Mouse (Mus musculus) ES-Bruce4 (cell line): Measurements from ENCODE around the gene Hist1h2an. TPM values are rescaled to one million over a fixed set of nuclear protein-coding genes. Genes with fewer than 3 reads are reported as not detected.
"Not testable (repeated sequence)": the region's sequence is repeated elsewhere in the genome, so short reads cannot be mapped to it uniquely, and the experiment has no call there.

Experiments used
- H3K27ac ChIP-seq: 2 replicates; pipeline ENCODE4 v1.5.1; 2012; ENCODE audit warnings: low read length, inconsistent platforms; ENCODE audit not compliant: insufficient read depth
- H3K27me3 ChIP-seq: 2 replicates; pipeline ENCODE4 v1.6.1; 2012; ENCODE audit warnings: mild to moderate bottlenecking, low read length, inconsistent platforms; ENCODE audit not compliant: control insufficient read depth, poor library complexity, insufficient read depth, severe bottlenecking
- H3K36me3 ChIP-seq: 2 replicates; pipeline ENCODE4 v1.6.1; 2012; ENCODE audit warnings: inconsistent platforms, mild to moderate bottlenecking, low read length, moderate library complexity; ENCODE audit not compliant: control insufficient read depth, poor library complexity, insufficient read depth, severe bottlenecking
- H3K4me1 ChIP-seq: one replicate; pipeline ENCODE4 v1.8.1; 2011; ENCODE audit warnings: low read length; ENCODE audit not compliant: control insufficient read depth, insufficient read depth
- H3K4me3 ChIP-seq: 2 replicates; pipeline ENCODE4 v1.5.1; 2011; ENCODE audit warnings: low read depth, mild to moderate bottlenecking, low read length
- H3K9ac ChIP-seq: 2 replicates; pipeline ENCODE4 v1.6.1; 2012; ENCODE audit warnings: low read depth, mild to moderate bottlenecking, inconsistent platforms; ENCODE audit not compliant: poor library complexity, severe bottlenecking
- H3K9me3 ChIP-seq: replicated peaks from 2 replicates; pipeline ENCODE4 v1.6.1; 2012; ENCODE audit warnings: mild to moderate bottlenecking, low read length, inconsistent platforms; ENCODE audit not compliant: control insufficient read depth, poor library complexity, insufficient read depth, severe bottlenecking
- CTCF ChIP-seq: IDR thresholded peaks from one replicate; pipeline ENCODE4 v1.8.1; 2011; ENCODE audit warnings: low read depth, low read length
- EP300 ChIP-seq: IDR thresholded peaks from 2 replicates; pipeline ENCODE4 v1.6.1; 2011; ENCODE audit warnings: low read depth, low read length; ENCODE audit not compliant: insufficient read depth
- POLR2A ChIP-seq: IDR thresholded peaks from one replicate; pipeline ENCODE4 v1.8.1; 2011; ENCODE audit warnings: low read length; ENCODE audit not compliant: insufficient read depth
- polyA plus RNA-seq: library from polyadenylated mRNA; stranded (reverse); fragments of >200 nt; gene quantifications from 2 replicates; pipeline ENCODE4 v1.2.4, GENCODE M21; 2011; ENCODE audit warnings: low read depth; ENCODE audit not compliant: missing spikeins, insufficient read depth, insufficient read length

Hist1h2an gene
- polyA plus RNA-seq, 1 experiment: not detected

GRCm38 (mm10) chr13:21755707-21756106 is 31.3 kb downstream of the Hist1h2an start:
- no peaks in the 10 kb centered on the region for H3K9me3 ChIP-seq
- TF ChIP-seq EP300 (no peak), POLR2A (no peak), CTCF (no peak)
- H3K27ac ChIP-seq: no peak overlapping the region
- H3K4me3 ChIP-seq: no peak overlapping the region
- H3K36me3 ChIP-seq: no peaks in the 10 kb centered on the region
- H3K4me1 ChIP-seq: no peaks in the 10 kb centered on the region
- no peaks in the 10 kb centered on the region for H3K27me3 ChIP-seq
- H3K9ac ChIP-seq: no peak overlapping the region

DNA sequence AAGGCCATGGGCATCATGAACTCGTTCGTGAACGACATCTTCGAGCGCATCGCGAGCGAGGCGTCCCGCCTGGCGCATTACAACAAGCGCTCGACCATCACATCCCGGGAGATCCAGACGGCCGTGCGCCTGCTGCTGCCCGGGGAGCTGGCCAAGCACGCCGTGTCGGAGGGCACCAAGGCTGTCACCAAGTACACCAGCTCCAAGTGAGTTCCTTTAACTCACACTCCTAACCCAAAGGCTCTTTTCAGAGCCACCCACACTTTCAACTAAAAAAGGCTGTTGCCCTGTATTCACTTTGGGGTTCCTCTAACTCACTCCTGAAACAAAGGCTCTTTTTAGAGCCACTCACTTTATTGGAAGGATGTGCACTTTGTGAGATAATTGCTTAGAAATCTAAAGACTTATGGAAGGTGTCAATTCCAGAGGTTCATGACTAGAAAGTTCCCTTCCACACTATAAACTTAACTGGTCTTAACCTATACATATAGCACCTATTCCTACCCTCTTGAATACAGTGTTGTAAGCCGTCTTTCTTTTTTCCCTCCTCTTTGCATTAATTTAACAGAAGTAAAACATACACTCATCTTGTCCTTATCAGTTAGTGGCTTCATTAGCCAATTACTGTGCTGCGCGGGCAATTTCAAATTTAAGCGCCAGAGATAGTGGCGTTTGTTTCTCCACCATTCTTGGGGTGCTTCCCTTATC is 32.6 kb downstream of the Hist1h2an start:
- H3K9me3 ChIP-seq, H3K36me3 ChIP-seq, H3K27me3 ChIP-seq, H3K4me1 ChIP-seq: not testable (repeated sequence)
- Histone ChIP-seq H3K9ac (peak overlapping the region; percentile 90), H3K4me3 (peak overlapping the region; percentile 60), H3K27ac (peak overlapping the region; percentile 80)

DNA sequence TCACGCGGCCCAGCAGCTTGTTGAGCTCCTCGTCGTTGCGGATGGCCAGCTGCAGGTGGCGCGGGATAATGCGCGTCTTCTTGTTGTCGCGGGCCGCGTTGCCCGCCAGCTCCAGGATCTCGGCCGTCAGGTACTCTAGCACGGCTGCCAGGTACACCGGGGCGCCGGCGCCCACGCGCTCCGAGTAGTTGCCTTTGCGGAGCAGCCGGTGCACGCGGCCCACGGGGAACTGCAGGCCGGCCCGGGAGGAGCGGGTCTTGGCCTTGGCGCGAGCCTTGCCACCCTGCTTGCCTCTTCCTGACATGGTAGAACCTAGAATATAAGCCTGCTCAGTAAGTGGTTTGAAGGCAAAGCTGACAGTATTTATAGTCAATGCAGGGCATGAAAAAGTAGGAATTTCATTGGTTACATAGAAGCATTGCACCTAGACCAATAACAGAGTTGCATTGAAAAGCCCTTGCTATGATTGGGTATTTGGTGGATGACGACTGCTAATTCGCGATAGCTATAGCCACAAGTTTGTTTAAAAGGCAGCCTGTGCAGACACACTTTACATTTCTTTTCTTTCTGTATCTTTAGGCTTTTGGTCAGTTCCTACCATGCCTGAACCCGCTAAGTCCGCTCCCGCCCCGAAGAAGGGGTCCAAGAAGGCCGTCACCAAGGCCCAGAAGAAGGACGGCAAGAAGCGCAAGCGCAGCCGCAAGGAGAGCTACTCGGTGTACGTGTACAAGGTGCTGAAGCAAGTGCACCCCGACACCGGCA is 33.3 kb downstream of the Hist1h2an start, which contains the start of the genes Hist1h2ak and Hist1h2bn:
TSS of gene Hist1h2ak (minus strand) at position 304 of the 762 bp plus-strand sequence.
TSS of gene Hist1h2bn (plus strand) at position 600 of the 762 bp plus-strand sequence.
- Histone ChIP-seq H3K27ac (peak within 1 kb of the TSS; percentile 84), H3K9ac (peak within 1 kb of the TSS; percentile 90), H3K4me3 (peak within 1 kb of the TSS; percentile 74)
- not testable (repeated sequence) for H3K27me3 ChIP-seq, H3K36me3 ChIP-seq, H3K4me1 ChIP-seq, H3K9me3 ChIP-seq
- peak; percentile 71 for TF ChIP-seq POLR2A

DNA sequence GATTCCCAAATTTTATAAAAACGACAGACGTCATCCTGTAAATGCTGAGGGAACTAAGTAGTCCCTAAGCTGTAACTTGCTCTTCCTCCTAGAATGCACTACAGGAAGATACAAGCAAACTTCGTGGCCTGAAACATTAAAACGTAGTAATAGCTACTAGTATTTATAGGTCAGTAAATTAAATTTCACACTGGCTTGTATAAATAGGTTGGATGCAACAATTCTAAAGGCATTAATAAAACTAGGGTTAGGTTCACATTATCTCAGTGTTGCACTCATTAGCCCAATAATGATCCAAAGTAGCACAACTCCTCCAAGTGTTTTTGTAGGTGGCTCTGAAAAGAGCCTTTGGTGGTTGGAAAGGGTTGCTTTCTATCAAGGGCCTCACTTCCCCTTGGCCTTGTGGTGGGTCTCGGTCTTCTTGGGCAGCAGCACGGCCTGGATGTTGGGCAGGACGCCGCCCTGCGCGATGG is 33.9 kb downstream of the Hist1h2an start:
- Histone ChIP-seq H3K27ac (peak overlapping the region; percentile 84), H3K4me1 (no peaks in the 10 kb centered on the region), H3K36me3 (peaks cover 5% of the 10 kb centered on the region), H3K4me3 (peak overlapping the region; percentile 74), H3K9me3 (no peaks in the 10 kb centered on the region), H3K9ac (peak overlapping the region; percentile 73), H3K27me3 (no peaks in the 10 kb centered on the region)
- TF ChIP-seq POLR2A: no peak
- TF ChIP-seq EP300: no peak
- TF ChIP-seq CTCF: no peak

GRCm38 (mm10) chr13:21752356-21752755 is 34.7 kb downstream of the Hist1h2an start:
- Histone ChIP-seq H3K27ac (peak overlapping the region; percentile 61), H3K9ac (peak overlapping the region; percentile 73), H3K4me1 (no peaks in the 10 kb centered on the region), H3K4me3 (peak overlapping the region; percentile 12; the same call in 1 of the 2 replicates), H3K9me3 (no peaks in the 10 kb centered on the region), H3K36me3 (peaks cover 5% of the 10 kb centered on the region), H3K27me3 (no peaks in the 10 kb centered on the region)
- TF ChIP-seq CTCF (no peak), EP300 (no peak), POLR2A (no peak)

- TF ChIP-seq EP300: no peak
- no peak for TF ChIP-seq CTCF
- no peak for TF ChIP-seq POLR2A
- no peak overlapping the region; the same call in 1 of the 2 replicates for H3K27ac ChIP-seq
- no peak overlapping the region for H3K4me3 ChIP-seq
- H3K27me3 ChIP-seq: no peaks in the 10 kb centered on the region
- H3K4me1 ChIP-seq: no peaks in the 10 kb centered on the region
- no peaks in the 10 kb centered on the region for H3K9me3 ChIP-seq
- H3K9ac ChIP-seq: peak overlapping the region; percentile 73; the same call in 1 of the 2 replicates
- peaks cover 5% of the 10 kb centered on the region for H3K36me3 ChIP-seq
Measured at GRCm38 (mm10) chr13:21751827-21752226, 35.2 kb downstream of the Hist1h2an start.
